Mouse (Mus musculus): ENCODE results near the gene Mss51.

- no peak for TF ChIP-seq CTCF (IDR thresholded peaks at IDR 0.05; ENCODE audit: extremely low read depth, insufficient read depth, insufficient read length, insufficient replicate concordance)
- no peak for TF ChIP-seq POLR2A (IDR thresholded peaks at IDR 0.05; ENCODE audit: low read depth, low read length)
Observed at GRCm38 (mm10) chr14:20486031-20486430, 10.7 kb downstream of the Mss51 start.

All from spleen, adult 2 months (tissue).